Mouse (Mus musculus): ENCODE results near the gene Clpb. TPM values are rescaled to one million over a fixed set of nuclear protein-coding genes. Genes with fewer than 3 reads are reported as not detected.

The Clpb gene
- polyA plus RNA-seq, 1 experiment from 2014 or later, result 42.4 TPM

- 84% methylated on average over 2 of the region's 2 CpGs for WGBS
- Histone ChIP-seq H3K4me2 (replicated peaks) (no peak overlapping the region), H3K9ac (replicated peaks) (no peak overlapping the region), H3K36me3 (no peaks in the 10 kb centered on the region), H3K27ac (replicated peaks) (no peak overlapping the region), H3K4me1 (no peaks in the 10 kb centered on the region), H3K4me3 (no peak overlapping the region), H3K9me3 (no peaks in the 10 kb centered on the region), H3K27me3 (no peaks in the 10 kb centered on the region)
- no peak for ATAC-seq (ENCODE audit: low FRiP score, low read depth)
These were observed 27.4 kb upstream of the Clpb start for GRCm38 (mm10) chr7:101636056-101636455.

GRCm38 (mm10) chr7:101643879-101644278 is 19.6 kb upstream of the Clpb start:
- no peaks in the 10 kb centered on the region for H3K4me1 ChIP-seq
- no peak overlapping the region for H3K9ac ChIP-seq (replicated peaks)
- no peak overlapping the region for H3K4me2 ChIP-seq (replicated peaks)
- 84% methylated on average over 3 of the region's 3 CpGs for WGBS
- H3K9me3 ChIP-seq, result no peaks in the 10 kb centered on the region
- no peaks in the 10 kb centered on the region for H3K36me3 ChIP-seq
- no peak for ATAC-seq (ENCODE audit: low FRiP score, low read depth)
- H3K4me3 ChIP-seq, result no peak overlapping the region
- no peaks in the 10 kb centered on the region for H3K27me3 ChIP-seq
- H3K27ac ChIP-seq (replicated peaks), result no peak overlapping the region

DNA sequence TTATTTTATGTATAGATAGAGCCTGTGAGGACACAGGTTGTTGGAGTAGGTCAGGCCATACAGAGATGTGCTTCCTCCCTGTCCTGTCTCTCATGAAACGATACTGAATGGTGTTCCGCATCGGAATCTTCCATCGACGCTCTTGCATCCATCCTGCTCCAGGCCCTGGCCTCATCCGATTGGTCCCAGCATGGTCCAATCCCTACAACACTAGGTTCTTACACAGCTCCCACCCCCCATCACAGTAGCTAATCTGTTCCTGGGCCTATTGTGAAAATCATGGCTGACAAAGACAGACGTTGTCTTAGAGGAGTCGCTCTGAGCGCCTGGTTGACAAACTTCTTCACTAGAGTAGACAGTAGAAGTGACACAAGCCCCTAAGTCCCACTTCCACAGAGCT is 13.7 kb upstream of the Clpb start:
- H3K27ac ChIP-seq (replicated peaks), result no peak overlapping the region
- no peak for ATAC-seq (ENCODE audit: low FRiP score, low read depth)
- H3K9ac ChIP-seq (replicated peaks), result no peak overlapping the region
- H3K36me3 ChIP-seq, result no peaks in the 10 kb centered on the region
- WGBS, result 77% methylated on average over 9 of the region's 9 CpGs
- H3K4me3 ChIP-seq, result no peak overlapping the region
- no peaks in the 10 kb centered on the region for H3K27me3 ChIP-seq
- H3K9me3 ChIP-seq, result no peaks in the 10 kb centered on the region
- no peak overlapping the region for H3K4me2 ChIP-seq (replicated peaks)
- H3K4me1 ChIP-seq, result no peaks in the 10 kb centered on the region

GRCm38 (mm10) chr7:101650565-101650964 is 12.9 kb upstream of the Clpb start:
- Histone ChIP-seq H3K4me3 (no peak overlapping the region), H3K9me3 (no peaks in the 10 kb centered on the region), H3K27me3 (no peaks in the 10 kb centered on the region), H3K9ac (replicated peaks) (no peak overlapping the region), H3K36me3 (no peaks in the 10 kb centered on the region), H3K4me2 (replicated peaks) (no peak overlapping the region), H3K27ac (replicated peaks) (no peak overlapping the region), H3K4me1 (no peaks in the 10 kb centered on the region)
- no peak for ATAC-seq (ENCODE audit: low FRiP score, low read depth)
- WGBS, result 34% methylated on average over 3 of the region's 3 CpGs

DNA sequence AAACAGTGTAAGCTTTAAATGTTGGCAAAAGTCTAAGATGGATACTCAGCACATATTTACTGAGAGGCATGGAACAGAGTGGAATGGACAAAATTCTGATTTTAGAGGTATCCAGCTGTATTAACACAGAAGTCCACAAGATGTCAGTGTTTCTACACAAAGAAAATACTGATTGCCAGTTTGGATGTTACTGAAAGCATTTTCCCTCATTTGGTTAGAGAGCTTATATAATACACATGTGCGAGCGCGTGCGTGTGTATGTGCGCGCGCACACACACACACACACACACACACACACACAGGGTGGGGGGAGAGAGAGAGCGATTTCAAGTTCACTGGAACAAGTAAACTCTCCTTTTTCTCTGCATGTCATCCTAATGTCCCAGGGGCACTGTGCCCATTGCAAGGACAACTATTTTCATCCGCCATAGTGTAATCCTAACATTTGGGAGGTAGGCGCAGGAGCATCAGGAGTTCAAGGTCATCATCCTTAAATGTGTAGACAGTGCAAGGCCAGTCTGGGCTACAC is 9.7 kb upstream of the Clpb start:
- no peak overlapping the region for H3K4me2 ChIP-seq (replicated peaks)
- H3K9ac ChIP-seq (replicated peaks), result no peak overlapping the region
- WGBS, result 47% methylated on average over 10 of the region's 10 CpGs
- no peak overlapping the region for H3K27ac ChIP-seq (replicated peaks)
- no peaks in the 10 kb centered on the region for H3K4me1 ChIP-seq
- ATAC-seq (ENCODE audit: low FRiP score, low read depth), result peak; percentile 41; the same call in 1 of the 2 replicates
- no peaks in the 10 kb centered on the region for H3K36me3 ChIP-seq
- no peaks in the 10 kb centered on the region for H3K9me3 ChIP-seq
- H3K4me3 ChIP-seq, result no peak overlapping the region
- H3K27me3 ChIP-seq, result no peaks in the 10 kb centered on the region

GRCm38 (mm10) chr7:101654936-101655335 is 8.5 kb upstream of the Clpb start:
- no peak overlapping the region for H3K9ac ChIP-seq (replicated peaks)
- H3K4me3 ChIP-seq, result no peak overlapping the region
- H3K9me3 ChIP-seq, result no peaks in the 10 kb centered on the region
- no peak overlapping the region for H3K27ac ChIP-seq (replicated peaks)
- no peaks in the 10 kb centered on the region for H3K27me3 ChIP-seq
- 71% methylated on average over 4 of the region's 4 CpGs for WGBS
- no peak overlapping the region for H3K4me2 ChIP-seq (replicated peaks)
- no peaks in the 10 kb centered on the region for H3K36me3 ChIP-seq
- no peaks in the 10 kb centered on the region for H3K4me1 ChIP-seq
- ATAC-seq (ENCODE audit: low FRiP score, low read depth), result no peak

- 95% methylated on average over 1 of the region's 1 CpGs for WGBS
- no peak overlapping the region for H3K4me3 ChIP-seq
- no peak for ATAC-seq (ENCODE audit: low FRiP score, low read depth)
- H3K4me1 ChIP-seq, result peaks cover 19% of the 10 kb centered on the region
- H3K9me3 ChIP-seq, result no peaks in the 10 kb centered on the region
- no peak overlapping the region for H3K9ac ChIP-seq (replicated peaks)
- no peak overlapping the region for H3K4me2 ChIP-seq (replicated peaks)
- H3K36me3 ChIP-seq, result 0 out of 2 replicates have a peak, but pooled peaks cover under 1% of the 10 kb centered on the region
- H3K27me3 ChIP-seq, result no peaks in the 10 kb centered on the region
- no peak overlapping the region for H3K27ac ChIP-seq (replicated peaks)
These were observed 1.4 kb upstream of the Clpb start for GRCm38 (mm10) chr7:101662006-101662405.

DNA sequence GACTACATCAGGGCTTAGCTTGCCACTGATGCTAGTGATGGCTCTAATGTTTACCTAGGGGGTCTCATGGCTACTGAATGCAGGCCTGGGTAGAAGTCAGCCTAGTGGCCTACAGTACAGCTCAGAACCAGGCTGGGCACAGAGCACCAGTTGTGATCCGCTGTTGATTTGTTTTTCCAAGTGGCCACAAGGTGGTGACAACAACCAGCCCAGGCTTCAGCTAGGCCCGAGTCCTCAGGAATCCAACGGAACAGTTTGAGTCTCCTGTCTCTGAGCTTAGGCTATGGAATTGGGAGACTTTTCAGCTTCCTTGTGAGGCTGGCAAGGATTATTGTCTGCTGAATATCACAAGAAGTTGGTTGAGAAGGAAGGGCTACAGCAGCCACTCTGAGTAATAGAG is 3.1 kb downstream of the Clpb start:
- 11% methylated on average over 3 of the region's 3 CpGs for WGBS
- no peak overlapping the region for H3K4me2 ChIP-seq (replicated peaks)
- H3K36me3 ChIP-seq, result 0 out of 2 replicates have a peak, but pooled peaks cover 5% of the 10 kb centered on the region
- H3K9ac ChIP-seq (replicated peaks), result 0 out of 2 replicates have a peak overlapping the region, but pooled peaks have one; percentile 4
- peaks cover 19% of the 10 kb centered on the region for H3K4me1 ChIP-seq
- no peaks in the 10 kb centered on the region for H3K9me3 ChIP-seq
- no peak overlapping the region for H3K27ac ChIP-seq (replicated peaks)
- no peaks in the 10 kb centered on the region for H3K27me3 ChIP-seq
- H3K4me3 ChIP-seq, result no peak overlapping the region
- no peak for ATAC-seq (ENCODE audit: low FRiP score, low read depth)

- 77% methylated on average over 5 of the region's 5 CpGs for WGBS
- H3K36me3 ChIP-seq, result 0 out of 2 replicates have a peak, but pooled peaks cover 5% of the 10 kb centered on the region
- no peak for ATAC-seq (ENCODE audit: low FRiP score, low read depth)
These were observed 8.3 kb downstream of the Clpb start for GRCm38 (mm10) chr7:101671601-101672280.

GRCm38 (mm10) chr7:101673497-101673896 is 10.1 kb downstream of the Clpb start:
- Histone ChIP-seq H3K9me3 (no peaks in the 10 kb centered on the region), H3K36me3 (no peaks in the 10 kb centered on the region), H3K4me1 (peaks cover 23% of the 10 kb centered on the region), H3K27ac (replicated peaks) (no peak overlapping the region), H3K27me3 (no peaks in the 10 kb centered on the region), H3K4me2 (replicated peaks) (no peak overlapping the region), H3K4me3 (no peak overlapping the region), H3K9ac (replicated peaks) (no peak overlapping the region)
- 31% methylated on average over 2 of the region's 2 CpGs for WGBS
- ATAC-seq (ENCODE audit: low FRiP score, low read depth), result no peak

More at GRCm38 (mm10) chr7:101671601-101672280, 8.3 kb downstream of the Clpb start:
- Histone ChIP-seq H3K4me2 (replicated peaks) (no peak overlapping the region), H3K9ac (replicated peaks) (no peak overlapping the region), H3K9me3 (no peaks in the 10 kb centered on the region), H3K4me1 (peaks cover 16% of the 10 kb centered on the region), H3K27ac (replicated peaks) (no peak overlapping the region), H3K4me3 (no peak overlapping the region), H3K27me3 (no peaks in the 10 kb centered on the region)

- H3K9ac ChIP-seq (replicated peaks), result no peak overlapping the region
- 33% methylated on average over 6 of the region's 6 CpGs for WGBS
- ATAC-seq (ENCODE audit: low FRiP score, low read depth), result no peak
- peaks cover 30% of the 10 kb centered on the region for H3K4me1 ChIP-seq
- peak overlapping the region; percentile 58 for H3K27ac ChIP-seq (replicated peaks)
- no peaks in the 10 kb centered on the region for H3K36me3 ChIP-seq
- H3K4me3 ChIP-seq, result no peak overlapping the region
- no peaks in the 10 kb centered on the region for H3K27me3 ChIP-seq
- no peaks in the 10 kb centered on the region for H3K9me3 ChIP-seq
- H3K4me2 ChIP-seq (replicated peaks), result no peak overlapping the region
These were observed 12.8 kb downstream of the Clpb start for GRCm38 (mm10) chr7:101676033-101676761.

DNA sequence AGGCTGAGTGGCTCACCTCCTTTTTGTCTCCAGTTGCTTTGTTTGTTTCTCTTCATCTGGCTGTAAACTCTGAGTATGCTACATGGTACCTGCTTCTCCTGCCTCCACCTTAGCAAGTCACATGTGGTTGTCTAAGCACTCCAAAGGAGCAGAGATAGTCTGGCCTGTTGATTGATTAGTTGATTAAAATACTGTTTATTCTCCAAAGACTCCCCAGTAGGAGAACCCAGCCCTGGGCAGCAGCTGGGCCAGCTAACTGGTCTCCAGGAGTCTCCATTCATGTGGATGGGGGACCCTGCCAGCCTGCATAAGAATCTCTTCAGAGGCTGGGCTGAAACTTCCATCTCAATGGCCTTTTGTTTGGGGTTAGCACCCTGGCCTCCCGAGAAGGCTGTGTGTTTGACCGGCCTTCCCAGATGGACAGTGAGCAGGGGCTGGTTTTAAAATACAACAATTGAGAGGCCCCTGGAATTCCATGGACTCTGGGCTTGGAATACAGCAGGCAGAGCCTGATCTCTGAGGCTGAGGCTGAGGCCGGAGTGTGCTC is 13.4 kb downstream of the Clpb start:
- H3K4me2 ChIP-seq (replicated peaks), result 0 out of 2 replicates have a peak overlapping the region, but pooled peaks have one; percentile 10

More for the DNA sequence above, 13.4 kb downstream of the Clpb start:
- H3K4me1 ChIP-seq, result peaks cover 36% of the 10 kb centered on the region
- no peak overlapping the region for H3K4me3 ChIP-seq
- H3K9ac ChIP-seq (replicated peaks), result 0 out of 2 replicates have a peak overlapping the region, but pooled peaks have one; percentile 1
- H3K27me3 ChIP-seq, result no peaks in the 10 kb centered on the region
- WGBS, result 9% methylated on average over 3 of the region's 3 CpGs
- 0 out of 2 replicates have a peak, but pooled peaks have one; percentile 42 for ATAC-seq (ENCODE audit: low FRiP score, low read depth)
- H3K36me3 ChIP-seq, result no peaks in the 10 kb centered on the region
- H3K27ac ChIP-seq (replicated peaks), result peak overlapping the region; percentile 58
- H3K9me3 ChIP-seq, result no peaks in the 10 kb centered on the region
